Mouse (Mus musculus) myocyte (in vitro differentiated cells): ENCODE results near the gene H2-T22. TPM values are rescaled to one million over a fixed set of nuclear protein-coding genes. Genes with fewer than 3 reads are reported as not detected.
A peak's percentile ranks its signal among the peaks of the same experiment; 100 is the strongest.
"Not testable (repeated sequence)": the region's sequence is repeated elsewhere in the genome, so short reads cannot be mapped to it uniquely, and the experiment has no call there.

Experiments
- H3K27me3 ChIP-seq: one replicate; pipeline ENCODE4 v1.6.1; 2011; ENCODE audit not compliant: control insufficient read depth, insufficient read depth, insufficient read length
- H3K36me3 ChIP-seq: one replicate; pipeline ENCODE4 v1.6.1; 2011; ENCODE audit not compliant: control insufficient read depth, insufficient read depth
- H3K4me2 ChIP-seq: one replicate; pipeline ENCODE4 v1.6.1; 2011; ENCODE audit warnings: low read depth, control low read depth
- H3K4me3 ChIP-seq: one replicate; pipeline ENCODE4 v1.5.1; 2011; ENCODE audit warnings: mild to moderate bottlenecking, control low read depth, moderate library complexity
- H3K79me2 ChIP-seq: one replicate; pipeline ENCODE4 v1.6.1; 2011; ENCODE audit not compliant: control insufficient read depth, insufficient read depth
- H3ac ChIP-seq: one replicate; pipeline ENCODE4 v1.6.1; 2011; ENCODE audit not compliant: control insufficient read depth, insufficient read length
- CEBPB ChIP-seq: IDR thresholded peaks from 2 replicates; pipeline ENCODE4 v1.6.1; 2011; ENCODE audit warnings: mild to moderate bottlenecking, moderate library complexity; ENCODE audit not compliant: poor library complexity, insufficient read depth, severe bottlenecking
- E2F4 ChIP-seq: IDR thresholded peaks from one replicate; pipeline ENCODE4 v1.6.1; 2011; ENCODE audit warnings: mild to moderate bottlenecking, control low read depth, moderate library complexity; ENCODE audit not compliant: insufficient read depth
- MAX ChIP-seq: IDR thresholded peaks from one replicate; pipeline ENCODE4 v1.6.1; 2011; ENCODE audit warnings: low read depth, mild to moderate bottlenecking, control low read depth
- MYOD1 ChIP-seq, 3 experiments: IDR thresholded peaks; one replicate each; pipeline ENCODE4 v1.6.1; 2011; ENCODE audit warnings: control low read depth in 2 of 3, low read depth in 2 of 3, mild to moderate bottlenecking in 2 of 3, moderate library complexity in 1 of 3; ENCODE audit not compliant: insufficient read length in 2 of 3, control insufficient read depth in 1 of 3
- MYOG ChIP-seq, 3 experiments: IDR thresholded peaks; one replicate each; pipeline ENCODE4 v1.6.1; 2011; ENCODE audit warnings: control low read depth in 2 of 3, low read depth in 2 of 3, mild to moderate bottlenecking in 2 of 3; ENCODE audit not compliant: insufficient read length in 2 of 3, control insufficient read depth in 1 of 3, insufficient read depth in 1 of 3
- POLR2A ChIP-seq: IDR thresholded peaks from one replicate; pipeline ENCODE4 v1.6.1; 2011; ENCODE audit warnings: low read depth, mild to moderate bottlenecking, control low read depth, moderate library complexity; ENCODE audit not compliant: insufficient read length
- POLR2AphosphoS2 ChIP-seq: IDR thresholded peaks from one replicate; pipeline ENCODE4 v1.6.1; 2011; ENCODE audit warnings: low read depth, control low read depth; ENCODE audit not compliant: insufficient read length
- REST ChIP-seq: IDR thresholded peaks from one replicate; pipeline ENCODE4 v1.6.1; 2011; ENCODE audit warnings: mild to moderate bottlenecking, control low read depth, moderate library complexity; ENCODE audit not compliant: insufficient read depth, insufficient read length
- SRF ChIP-seq: IDR thresholded peaks from one replicate; pipeline ENCODE4 v1.6.1; 2011; ENCODE audit warnings: low read depth; ENCODE audit not compliant: control insufficient read depth, insufficient read length
- TCF12 ChIP-seq: IDR thresholded peaks from one replicate; pipeline ENCODE4 v1.6.1; 2011; ENCODE audit warnings: mild to moderate bottlenecking, control low read depth; ENCODE audit not compliant: poor library complexity, insufficient read depth, severe bottlenecking
- TCF3 ChIP-seq: IDR thresholded peaks from one replicate; pipeline ENCODE4 v1.6.1; 2011; ENCODE audit warnings: low read depth, control low read depth; ENCODE audit not compliant: insufficient read length
- USF1 ChIP-seq: IDR thresholded peaks from one replicate; pipeline ENCODE4 v1.6.1; 2011; ENCODE audit warnings: low read depth, mild to moderate bottlenecking, control low read depth, moderate library complexity
- polyA plus RNA-seq: library from polyadenylated mRNA; unstranded; fragments of >200 nt; fragmentation: generic; extraction: Trizol; gene quantifications from one replicate; pipeline ENCODE4 v1.2.1, GENCODE M21; 2012; ENCODE audit warnings: missing spikeins

Gene H2-T22
- polyA plus RNA-seq, 1 experiment = 22.1 TPM

GRCm38 (mm10) chr17:36017046-36017445 lies 25.5 kb downstream of the H2-T22 start:
- H3K4me3 ChIP-seq = no peak overlapping the region
- no peaks in the 10 kb centered on the region for H3K27me3 ChIP-seq
- H3K79me2 ChIP-seq = peaks cover 64% of the 10 kb centered on the region
- peaks cover 3% of the 10 kb centered on the region for H3K36me3 ChIP-seq
- H3K4me2 ChIP-seq = no peak overlapping the region
- TF ChIP-seq USF1 = no peak
- no peak for TF ChIP-seq MAX
- TF ChIP-seq MYOD1 (IDR thresholded peaks at IDR 0.05; ENCODE audit: control insufficient read depth in 1 of 3, insufficient read length in 2 of 3, low read depth in 2 of 3) = no peak
- TF ChIP-seq TCF3 = no peak
- no peak for TF ChIP-seq TCF12
- TF ChIP-seq POLR2AphosphoS2 = no peak
- no peak for TF ChIP-seq REST
- TF ChIP-seq SRF = no peak
- TF ChIP-seq MYOG (IDR thresholded peaks at IDR 0.05; ENCODE audit: control insufficient read depth in 1 of 3, insufficient read depth in 1 of 3, insufficient read length in 2 of 3, low read depth in 2 of 3) = no peak
- no peak for TF ChIP-seq E2F4
- TF ChIP-seq CEBPB = no peak
- TF ChIP-seq POLR2A = no peak
- no peak overlapping the region for H3ac ChIP-seq

- H3K4me3 ChIP-seq = no peak overlapping the region
- H3K4me2 ChIP-seq = no peak overlapping the region
- H3K36me3 ChIP-seq = peaks cover 3% of the 10 kb centered on the region
- peaks cover 49% of the 10 kb centered on the region for H3K79me2 ChIP-seq
- no peak overlapping the region for H3ac ChIP-seq
- no peaks in the 10 kb centered on the region for H3K27me3 ChIP-seq
- no peak for TF ChIP-seq SRF
- no peak for TF ChIP-seq USF1
- no peak for TF ChIP-seq REST
- TF ChIP-seq POLR2AphosphoS2 = no peak
- TF ChIP-seq CEBPB = no peak
Observed at GRCm38 (mm10) chr17:36014977-36015376, 27.6 kb downstream of the H2-T22 start.

- H3ac ChIP-seq, H3K36me3 ChIP-seq: not testable (repeated sequence)
Observed at GRCm38 (mm10) chr17:36004409-36004808, 38.1 kb downstream of the H2-T22 start.

GRCm38 (mm10) chr17:36003331-36003730 lies 39.2 kb downstream of the H2-T22 start:
- H3K79me2 ChIP-seq = peaks cover 68% of the 10 kb centered on the region
- TF ChIP-seq TCF12 (no peak), CEBPB (no peak), MAX (no peak), REST (no peak), E2F4 (no peak), MYOD1 (IDR thresholded peaks at IDR 0.05; ENCODE audit: control insufficient read depth in 1 of 3, insufficient read length in 2 of 3, low read depth in 2 of 3) (no peak), POLR2AphosphoS2 (no peak), MYOG (IDR thresholded peaks at IDR 0.05; ENCODE audit: control insufficient read depth in 1 of 3, insufficient read depth in 1 of 3, insufficient read length in 2 of 3, low read depth in 2 of 3) (no peak)
- no peaks in the 10 kb centered on the region for H3K36me3 ChIP-seq
- H3K4me2 ChIP-seq = no peak overlapping the region
- no peak overlapping the region for H3ac ChIP-seq
- H3K4me3 ChIP-seq = no peak overlapping the region
- no peaks in the 10 kb centered on the region for H3K27me3 ChIP-seq

More at GRCm38 (mm10) chr17:36004409-36004808, 38.1 kb downstream of the H2-T22 start:
- H3K4me2 ChIP-seq, H3K4me3 ChIP-seq, H3K27me3 ChIP-seq: not testable (repeated sequence)
- peaks cover 58% of the 10 kb centered on the region for H3K79me2 ChIP-seq

GRCm38 (mm10) chr17:36001966-36002365 lies 40.6 kb downstream of the H2-T22 start:
- Histone ChIP-seq H3K36me3 (no peaks in the 10 kb centered on the region), H3ac (no peak overlapping the region), H3K27me3 (no peaks in the 10 kb centered on the region), H3K4me3 (no peak overlapping the region), H3K4me2 (peak overlapping the region; percentile 49), H3K79me2 (peaks cover 80% of the 10 kb centered on the region)
- TF ChIP-seq POLR2A = no peak
- peak in 1 of 3 experiments; percentile 9 for TF ChIP-seq MYOD1 (IDR thresholded peaks at IDR 0.05; ENCODE audit: control insufficient read depth in 1 of 3, insufficient read length in 2 of 3, low read depth in 2 of 3)
- TF ChIP-seq E2F4 = no peak
